Mouse (Mus musculus) liver, embryonic 14.5 days (tissue): ENCODE results near the gene Herc1. TPM values are rescaled to one million over a fixed set of nuclear protein-coding genes. Genes with fewer than 3 reads are reported as not detected.

Source experiments
- ATAC-seq: fragments of 200-750 bp; cut with Nextera tagmentation; 2 replicates; pipeline ENCODE4 v1.8.0; 2017; ENCODE audit warnings: moderate number of reproducible peaks, mild to moderate bottlenecking, moderate library complexity; ENCODE audit not compliant: insufficient read depth
- DNase-seq, 3 experiments: peaks; one replicate each; pipeline ENCODE4 v3.0.0-alpha.2; 2012 to 2013; ENCODE audit warnings: low read depth in 3 of 3, low spot score in 3 of 3
- H3K27ac ChIP-seq: fragments of 300-500 bp; sonication (generic); 2 replicates; pipeline ENCODE4 v1.5.1; 2014; ENCODE audit warnings: moderate library complexity, mild to moderate bottlenecking, control low read depth, inconsistent platforms
- H3K27me3 ChIP-seq: fragments of 300-500 bp; sonication (generic); 2 replicates; pipeline ENCODE4 v1.6.1; 2014; ENCODE audit warnings: mild to moderate bottlenecking, low read length, moderate library complexity; ENCODE audit not compliant: control insufficient read depth, insufficient read depth
- H3K36me3 ChIP-seq: fragments of 300-500 bp; sonication (generic); replicated peaks from 2 replicates; pipeline ENCODE4 v1.6.1; 2014; ENCODE audit warnings: low read depth; ENCODE audit not compliant: control insufficient read depth, insufficient read depth
- H3K4me1 ChIP-seq, 2 experiments: fragments of 200-500 bp in 1 of 2; fragments of 300-500 bp in 1 of 2; sonication (generic) in 1 of 2; replicated peaks; 2 replicates each; pipeline ENCODE4 v1.6.1; 2012 to 2014; ENCODE audit warnings: antibody characterized with exemption in 1 of 2, inconsistent platforms in 1 of 2, low read length in 1 of 2; ENCODE audit not compliant: control insufficient read depth in 2 of 2, insufficient read depth in 2 of 2
- H3K4me2 ChIP-seq: fragments of 300-500 bp; sonication (generic); 2 replicates; pipeline ENCODE4 v1.6.1; 2014; ENCODE audit warnings: low read depth, mild to moderate bottlenecking, control low read depth, moderate library complexity
- H3K4me3 ChIP-seq, 2 experiments: fragments of 200-500 bp in 1 of 2; fragments of 300-500 bp in 1 of 2; sonication (generic) in 1 of 2; 2 replicates each; pipeline ENCODE4 v1.5.1; 2012 to 2014; ENCODE audit warnings: low read depth in 2 of 2, low read length in 2 of 2, mild to moderate bottlenecking in 2 of 2, control low read depth in 1 of 2, inconsistent platforms in 1 of 2, moderate library complexity in 1 of 2; ENCODE audit not compliant: insufficient read depth in 1 of 2
- H3K9ac ChIP-seq: fragments of 300-500 bp; sonication (generic); replicated peaks from 2 replicates; pipeline ENCODE4 v1.6.1; 2014; ENCODE audit warnings: mild to moderate bottlenecking, control low read depth, moderate library complexity
- H3K9me3 ChIP-seq: fragments of 300-500 bp; sonication (generic); 2 replicates; pipeline ENCODE4 v1.6.1; 2016; ENCODE audit warnings: low read length, mixed read lengths; ENCODE audit not compliant: control insufficient read depth
- CTCF ChIP-seq: IDR thresholded peaks from 2 replicates; pipeline ENCODE4 v1.5.1; 2016; ENCODE audit warnings: antibody characterized with exemption, low read depth, control low read depth
- EP300 ChIP-seq: IDR thresholded peaks from 2 replicates; pipeline ENCODE4 v1.6.1; 2016; ENCODE audit warnings: antibody characterized with exemption, low read depth
- WGBS: fragments of 180-500 bp; shearing (Covaris S2); extraction: QIAGEN DNeasy Blood & Tissue Kit; methylation state at CpG from one replicate; pipeline ENCODE4 v1.1.7; 2014; ENCODE audit not compliant: insufficient replicate concordance; 5-methylcytosine and 5-hydroxymethylcytosine counted together
- polyA plus RNA-seq, 2 experiments: library from polyadenylated mRNA; depleted of rRNA in 1 of 2; stranded (reverse) in 1 of 2; unstranded in 1 of 2; fragments of >200 nt; fragmentation: Nextera tagmentation in 1 of 2; extraction: Ambion mirVana in 1 of 2; gene quantifications; 2 replicates each; pipeline versions ENCODE4 v1.2.1 to v1.2.3; 2012 to 2014

The Herc1 gene
- polyA plus RNA-seq, 2 experiments = 23.9 to 25.0 TPM

GRCm38 (mm10) chr9:66493992-66494391, 143.7 kb downstream of the Herc1 start:
- Histone ChIP-seq H3K4me1 (no peaks in the 10 kb centered on the region), H3K4me3 (no peak overlapping the region), H3K36me3 (peaks cover 88% of the 10 kb centered on the region), H3K9me3 (no peaks in the 10 kb centered on the region), H3K27ac (no peak overlapping the region), H3K9ac (no peak overlapping the region), H3K27me3 (no peaks in the 10 kb centered on the region), H3K4me2 (no peak overlapping the region)
- ATAC-seq (no peak), DNase-seq (no peak)
- TF ChIP-seq CTCF = no peak
- TF ChIP-seq EP300 = no peak

- H3K9ac ChIP-seq = no peak overlapping the region
- H3K4me2 ChIP-seq = no peak overlapping the region
- 90% methylated on average over 2 of the region's 2 CpGs for WGBS
- H3K27me3 ChIP-seq = no peaks in the 10 kb centered on the region
- no peaks in the 10 kb centered on the region for H3K9me3 ChIP-seq
- peaks cover 27 to 32% of the 10 kb centered on the region in 2 experiments for H3K4me1 ChIP-seq
- ATAC-seq (no peak), DNase-seq (no peak)
- TF ChIP-seq CTCF = no peak
- TF ChIP-seq EP300 = no peak
- peaks cover 80% of the 10 kb centered on the region for H3K36me3 ChIP-seq
- no peak overlapping the region for H3K4me3 ChIP-seq
- H3K27ac ChIP-seq = no peak overlapping the region
Measured at GRCm38 (mm10) chr9:66501248-66501647, 151.0 kb downstream of the Herc1 start.

- 32% methylated on average over 4 of the region's 4 CpGs for WGBS
- TF ChIP-seq EP300 = peak; percentile 59; the same call in 1 of the 2 replicates
- peak; percentile 87 for TF ChIP-seq CTCF
- H3K27me3 ChIP-seq = no peaks in the 10 kb centered on the region
- peak overlapping the region; percentile 62 for H3K9ac ChIP-seq
- DNase-seq (peak; percentile 58 to 63 (median 63)), ATAC-seq (peak; percentile 70)
- no peaks in the 10 kb centered on the region for H3K9me3 ChIP-seq
- peak overlapping the region; percentile 88 for H3K27ac ChIP-seq
- peaks cover 84% of the 10 kb centered on the region for H3K36me3 ChIP-seq
- H3K4me1 ChIP-seq = peaks cover 34 to 39% of the 10 kb centered on the region in 2 experiments
- H3K4me3 ChIP-seq = no peak overlapping the region
- peak overlapping the region; percentile 39 for H3K4me2 ChIP-seq
Measured at GRCm38 (mm10) chr9:66503879-66504411, 153.7 kb downstream of the Herc1 start.

GRCm38 (mm10) chr9:66504518-66504917, 154.3 kb downstream of the Herc1 start:
- TF ChIP-seq CTCF = no peak
- no peak for TF ChIP-seq EP300
- H3K9me3 ChIP-seq = no peaks in the 10 kb centered on the region
- peaks cover 34 to 39% of the 10 kb centered on the region in 2 experiments for H3K4me1 ChIP-seq
- H3K9ac ChIP-seq = no peak overlapping the region
- peak overlapping the region; percentile 88 for H3K27ac ChIP-seq
- ATAC-seq (no peak), DNase-seq (no peak)
- peaks cover 84% of the 10 kb centered on the region for H3K36me3 ChIP-seq
- H3K27me3 ChIP-seq = no peaks in the 10 kb centered on the region
- peak overlapping the region; percentile 73; the same call in 1 of the 2 replicates for H3K4me2 ChIP-seq
- H3K4me3 ChIP-seq = no peak overlapping the region
- 88% methylated on average over 13 of the region's 13 CpGs for WGBS

GRCm38 (mm10) chr9:66505141-66505917, 155.1 kb downstream of the Herc1 start:
- Histone ChIP-seq H3K4me3 (peak overlapping the region; percentile 28 to 41; a peak in 2 of 4 replicates), H3K4me2 (peak overlapping the region; percentile 73), H3K36me3 (peaks cover 84% of the 10 kb centered on the region), H3K27me3 (no peaks in the 10 kb centered on the region), H3K27ac (peak overlapping the region; percentile 88), H3K9ac (peak overlapping the region; percentile 59), H3K4me1 (peaks cover 34 to 41% of the 10 kb centered on the region in 2 experiments), H3K9me3 (no peaks in the 10 kb centered on the region)
- DNase-seq (peak; percentile 87 to 93 (median 92)), ATAC-seq (peak; percentile 94)
- no peak for TF ChIP-seq CTCF
- peak; percentile 89 for TF ChIP-seq EP300
- WGBS = 33% methylated on average over 9 of the region's 9 CpGs
